Mouse (Mus musculus): ENCODE results near the gene Exoc6.
A peak's percentile ranks its signal among the peaks of the same experiment; 100 is the strongest.

Exoc6 gene

DNA sequence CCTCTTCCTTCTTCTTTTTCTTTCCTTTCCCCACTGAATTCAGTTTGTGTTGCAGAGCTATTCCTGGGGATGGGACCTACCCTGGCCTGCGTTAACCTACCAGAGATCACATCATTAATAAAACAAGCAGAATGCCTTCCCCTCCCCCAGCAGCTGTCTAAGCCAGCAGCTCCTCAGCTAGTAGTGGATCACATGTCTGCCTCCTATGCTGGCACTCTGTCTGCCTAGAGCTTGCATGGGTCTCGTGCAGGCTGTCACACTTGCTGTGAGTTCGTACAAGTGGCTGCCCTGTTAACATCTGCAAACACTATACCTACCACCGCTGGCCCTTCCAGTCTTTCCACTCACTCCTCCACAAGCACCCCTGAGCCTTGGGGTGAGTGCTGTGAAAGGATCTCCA lies 29.4 kb downstream of the Exoc6 start:
- no peak for DNase-seq (ENCODE audit: low spot score)

GRCm38 (mm10) chr19:37580438-37580837 lies 30.2 kb downstream of the Exoc6 start:
- DNase-seq (ENCODE audit: low spot score): no peak

GRCm38 (mm10) chr19:37585210-37585609 lies 35.0 kb downstream of the Exoc6 start:
- DNase-seq (ENCODE audit: low spot score): no peak

- DNase-seq (ENCODE audit: low spot score): no peak
Observed at GRCm38 (mm10) chr19:37585684-37586083, 35.5 kb downstream of the Exoc6 start.

DNA sequence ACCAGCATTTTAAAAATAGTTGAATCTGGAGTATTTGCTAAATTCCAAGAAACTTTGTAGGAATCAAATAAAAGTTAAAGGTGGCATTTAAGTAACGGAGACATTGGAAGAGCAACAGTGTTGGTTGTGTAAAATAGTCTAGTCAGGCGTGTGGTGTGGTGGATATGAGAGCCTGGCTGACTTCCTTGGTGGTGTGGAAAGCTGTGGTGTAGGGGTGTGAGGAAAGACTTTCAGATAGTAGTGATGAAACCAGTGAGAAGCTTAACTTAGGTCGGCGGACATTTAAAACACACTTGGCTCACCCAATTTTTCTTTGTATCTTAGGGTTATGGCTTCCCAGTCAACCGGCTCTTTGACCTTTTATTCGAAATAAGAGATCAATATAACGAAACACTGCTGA lies 40.3 kb downstream of the Exoc6 start:
- DNase-seq (ENCODE audit: low spot score): no peak

- DNase-seq (ENCODE audit: low spot score): no peak
Observed at GRCm38 (mm10) chr19:37601968-37602848, 52.0 kb downstream of the Exoc6 start.

GRCm38 (mm10) chr19:37609991-37610390 lies 59.8 kb downstream of the Exoc6 start:
- no peak for DNase-seq (ENCODE audit: low spot score)

DNA sequence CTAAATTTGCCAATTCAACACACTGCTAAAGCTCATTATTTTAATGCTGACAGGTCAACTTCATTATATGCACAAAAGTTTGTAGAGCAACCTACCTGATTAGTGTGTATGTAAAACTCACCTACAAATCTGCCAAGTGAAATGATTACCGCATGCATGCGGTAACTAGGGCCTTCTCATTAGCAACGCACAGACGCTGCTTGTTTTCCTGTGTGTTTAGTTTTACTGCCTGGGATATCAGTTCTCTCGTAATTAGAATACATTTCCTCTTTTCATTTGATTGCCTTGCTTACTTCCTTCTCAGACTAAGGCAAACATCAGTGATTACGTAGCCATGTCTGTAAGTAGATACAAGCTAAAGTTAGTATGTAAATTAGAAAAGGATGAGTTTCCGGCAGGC lies 62.7 kb downstream of the Exoc6 start:
- DNase-seq (ENCODE audit: low spot score): no peak

DNA sequence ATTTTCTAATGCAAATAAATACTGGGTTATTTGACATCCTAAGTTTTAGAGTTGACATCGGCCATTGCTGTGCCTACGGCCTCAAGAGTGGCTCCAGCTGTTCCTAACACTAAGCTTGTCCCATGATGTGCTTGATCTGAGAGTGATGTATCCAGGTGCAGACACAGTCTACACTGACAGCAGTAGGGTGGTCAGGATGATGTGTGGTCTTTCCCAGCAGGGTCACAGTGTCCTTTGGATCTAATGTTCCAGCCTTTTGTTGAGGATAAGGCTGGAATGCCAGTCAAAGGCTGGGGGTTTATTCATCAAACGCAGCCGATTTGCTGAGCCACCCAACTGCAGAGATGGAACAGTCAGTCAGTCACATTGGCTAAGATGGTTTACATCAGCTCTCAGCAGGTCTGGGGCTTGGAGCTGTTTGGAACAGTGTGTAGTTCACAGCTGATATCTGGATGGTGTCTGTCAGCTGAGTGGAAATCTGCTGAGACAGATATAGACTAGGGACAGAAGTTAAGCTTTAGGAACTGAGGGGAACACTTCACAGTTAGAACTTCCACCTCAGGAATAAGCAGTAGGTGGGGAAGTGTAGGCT lies 64.9 kb downstream of the Exoc6 start:
- no peak for DNase-seq (ENCODE audit: low spot score)

GRCm38 (mm10) chr19:37647994-37648393 lies 97.8 kb downstream of the Exoc6 start:
- no peak for DNase-seq (ENCODE audit: low spot score)

DNA sequence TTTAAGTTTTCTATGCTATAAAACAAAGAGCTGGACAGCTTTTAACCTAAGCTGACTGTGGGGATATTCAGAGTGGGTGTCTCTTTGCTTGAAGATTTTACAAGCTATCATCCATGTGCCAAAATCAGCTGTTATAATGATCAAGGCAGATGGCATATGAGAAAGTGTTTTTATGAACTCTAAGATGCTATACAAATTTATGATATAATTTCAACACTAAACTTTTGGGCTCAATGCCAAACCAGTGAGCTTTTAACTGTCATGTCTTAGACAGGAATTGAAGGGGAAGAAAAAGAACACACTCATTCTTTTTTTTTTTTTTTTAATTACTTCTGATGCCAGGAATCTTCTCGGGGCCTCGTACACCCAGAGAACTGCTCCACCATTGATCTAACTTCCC lies 100.3 kb downstream of the Exoc6 start:
- no peak for DNase-seq (ENCODE audit: low spot score)

GRCm38 (mm10) chr19:37654012-37654411 lies 103.8 kb downstream of the Exoc6 start:
- no peak for DNase-seq (ENCODE audit: low spot score)

GRCm38 (mm10) chr19:37656441-37656840 lies 106.2 kb downstream of the Exoc6 start:
- peak; percentile 75 for DNase-seq (ENCODE audit: low spot score)

DNA sequence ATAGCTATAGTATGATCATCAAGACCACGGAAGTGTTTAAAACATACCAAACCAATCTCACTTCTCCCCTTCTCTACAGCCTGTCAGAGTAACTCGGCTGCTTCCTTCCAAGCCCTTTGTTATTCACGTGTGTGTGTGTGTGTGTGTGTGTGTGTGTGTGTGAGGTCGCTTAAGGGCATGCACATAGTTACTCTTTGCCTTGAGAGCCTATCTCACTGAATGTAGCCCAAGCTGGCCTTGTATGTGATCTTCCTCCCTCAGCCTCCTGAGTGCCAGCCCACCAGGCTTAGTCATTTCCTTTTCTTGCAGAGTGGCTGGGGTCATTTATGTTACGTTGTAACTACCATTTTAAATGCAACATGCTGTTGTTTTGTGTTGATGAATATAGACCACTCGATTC lies 115.0 kb downstream of the Exoc6 start:
- no peak for DNase-seq (ENCODE audit: low spot score)

DNA sequence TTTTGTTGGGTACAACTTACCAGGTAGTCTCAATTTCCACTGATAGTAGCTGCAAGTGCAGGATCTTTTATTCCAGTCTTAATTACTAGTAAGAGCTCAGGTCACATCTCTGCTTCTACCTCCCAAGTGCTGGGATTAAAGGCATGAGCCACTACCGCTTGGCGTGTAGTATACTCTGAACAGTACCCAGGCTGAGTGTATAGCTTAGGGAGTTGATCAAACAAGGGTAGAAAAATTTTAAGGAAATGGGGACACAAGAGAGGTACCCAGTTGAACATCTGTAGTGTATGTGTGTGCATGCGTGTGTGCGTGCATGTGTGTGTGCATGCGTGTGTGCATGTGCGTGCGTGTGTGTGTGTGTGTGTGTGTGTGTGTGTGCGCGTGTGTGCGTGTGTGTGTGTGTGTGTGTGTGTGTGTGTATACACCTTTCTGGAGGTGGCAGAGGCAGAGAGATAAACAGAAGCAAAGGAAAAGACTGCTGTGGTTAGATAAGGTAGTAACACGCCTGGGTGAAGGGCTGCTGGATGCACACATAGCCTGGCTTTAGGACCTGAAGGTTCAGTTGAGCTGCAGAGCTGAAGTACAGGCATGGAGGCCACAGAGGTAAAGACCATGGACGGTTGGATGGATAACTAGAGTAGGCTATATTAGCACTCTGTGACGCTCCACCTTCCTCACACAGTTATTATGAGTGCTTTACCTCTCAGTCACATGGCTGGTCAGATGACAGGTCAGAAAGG lies 117.8 kb downstream of the Exoc6 start:
- DNase-seq (ENCODE audit: low spot score): no peak

GRCm38 (mm10) chr19:37668657-37669056 lies 118.4 kb downstream of the Exoc6 start:
- no peak for DNase-seq (ENCODE audit: low spot score)

GRCm38 (mm10) chr19:37669486-37669885 lies 119.3 kb downstream of the Exoc6 start:
- peak; percentile 41 for DNase-seq (ENCODE audit: low spot score)

GRCm38 (mm10) chr19:37673393-37673792 lies 123.2 kb downstream of the Exoc6 start:
- DNase-seq (ENCODE audit: low spot score): no peak

DNA sequence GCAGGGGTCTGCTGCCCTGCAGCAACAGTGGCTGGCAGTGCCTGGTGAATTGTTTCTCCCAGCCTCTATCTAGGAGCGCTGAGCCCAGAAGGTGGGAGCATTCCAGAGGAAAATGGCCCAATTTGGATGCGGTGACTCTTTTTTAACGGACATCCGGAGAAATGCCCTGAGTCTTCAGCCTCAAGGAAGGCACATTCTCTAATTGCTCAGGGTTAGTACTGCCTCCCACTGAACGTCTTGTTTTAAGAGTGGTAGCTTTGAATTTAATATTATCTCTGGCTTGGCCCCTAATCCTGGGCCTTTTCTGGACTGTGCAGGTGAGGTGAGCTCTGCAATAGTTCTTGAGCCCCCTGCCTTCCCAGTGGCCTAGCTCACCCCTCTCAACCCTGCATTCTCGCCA lies 135.1 kb downstream of the Exoc6 start, which contains the start of gene Cyp26c1:
Gene Cyp26c1, plus strand, starts transcription at position 301 of the 400 bp plus-strand sequence.
- DNase-seq (ENCODE audit: low spot score): no peak

DNA sequence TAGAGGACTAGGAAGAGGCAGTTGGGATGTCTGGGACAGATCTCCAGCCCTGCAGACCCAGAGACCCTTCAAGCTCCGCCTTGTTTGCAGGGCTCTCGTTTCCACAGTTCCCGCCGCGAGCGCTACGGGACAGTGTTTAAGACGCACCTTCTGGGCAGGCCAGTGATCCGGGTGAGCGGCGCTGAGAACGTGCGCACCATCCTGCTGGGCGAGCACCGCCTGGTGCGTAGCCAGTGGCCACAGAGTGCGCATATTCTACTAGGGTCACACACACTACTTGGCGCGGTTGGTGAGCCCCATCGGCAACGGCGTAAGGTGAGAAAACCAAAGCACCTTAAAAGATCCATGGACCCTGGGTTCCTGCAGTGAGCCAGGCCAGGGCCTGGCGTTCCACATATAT lies 136.1 kb downstream of the Exoc6 start:
- no peak for DNase-seq (ENCODE audit: low spot score)

DNA sequence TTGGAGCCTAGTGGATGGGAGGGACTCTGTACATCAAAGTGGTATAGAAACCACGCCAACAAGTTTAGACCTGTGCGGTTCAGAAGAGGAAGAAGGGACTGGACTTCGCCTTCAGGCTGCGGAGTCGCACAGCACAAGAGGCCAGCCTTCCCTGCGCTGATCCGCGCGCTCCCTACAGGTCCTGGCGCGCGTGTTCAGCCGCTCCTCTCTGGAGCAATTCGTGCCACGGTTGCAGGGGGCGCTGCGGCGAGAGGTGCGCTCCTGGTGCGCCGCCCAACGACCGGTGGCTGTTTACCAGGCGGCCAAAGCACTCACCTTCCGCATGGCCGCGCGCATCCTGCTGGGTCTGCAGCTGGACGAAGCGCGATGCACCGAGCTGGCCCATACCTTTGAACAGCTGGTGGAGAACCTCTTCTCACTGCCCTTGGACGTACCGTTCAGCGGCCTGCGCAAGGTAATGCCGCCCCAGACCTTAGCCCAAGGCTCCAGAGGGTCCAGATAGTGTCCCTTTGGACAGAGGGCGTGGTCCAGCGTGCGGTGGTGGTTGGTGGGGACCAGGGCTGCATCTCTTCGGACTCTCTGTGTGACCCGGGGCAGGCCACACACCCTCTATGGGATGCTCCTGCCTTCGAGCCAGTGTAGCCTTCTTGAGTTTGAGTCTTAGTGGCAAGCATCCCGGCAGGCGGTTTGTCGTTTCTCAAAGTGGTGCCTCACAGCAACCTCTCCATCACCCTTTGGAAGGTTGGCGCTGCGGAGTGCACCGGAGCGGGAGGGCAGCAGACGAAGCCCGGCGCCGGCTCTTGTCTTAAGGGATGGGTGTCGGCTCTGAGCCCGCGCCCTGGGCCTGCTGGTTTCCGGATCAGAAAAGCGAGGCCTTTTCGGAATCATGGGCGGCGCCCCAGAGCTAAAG lies 137.0 kb downstream of the Exoc6 start:
- no peak for DNase-seq (ENCODE audit: low spot score)

- no peak for DNase-seq (ENCODE audit: low spot score)
Observed at GRCm38 (mm10) chr19:37689478-37689877, 139.3 kb downstream of the Exoc6 start.

All from yolk sac, embryonic 10.5 days (tissue).